Mouse (Mus musculus) liver, embryonic 14.5 days (tissue): ENCODE measurements around the gene Tas1r3. TPM values are rescaled to one million over a fixed set of nuclear protein-coding genes. Genes with fewer than 3 reads are reported as not detected.

Experiments used
- ATAC-seq: fragments of 200-750 bp; cut with Nextera tagmentation; 2 replicates; pipeline ENCODE4 v1.8.0; 2017; ENCODE audit warnings: moderate number of reproducible peaks, mild to moderate bottlenecking, moderate library complexity; ENCODE audit not compliant: insufficient read depth
- DNase-seq, 3 experiments: peaks; one replicate each; pipeline ENCODE4 v3.0.0-alpha.2; 2012 to 2013; ENCODE audit warnings: low read depth in 3 of 3, low spot score in 3 of 3
- H3K27ac ChIP-seq: fragments of 300-500 bp; sonication (generic); 2 replicates; pipeline ENCODE4 v1.5.1; 2014; ENCODE audit warnings: moderate library complexity, mild to moderate bottlenecking, control low read depth, inconsistent platforms
- H3K27me3 ChIP-seq: fragments of 300-500 bp; sonication (generic); 2 replicates; pipeline ENCODE4 v1.6.1; 2014; ENCODE audit warnings: mild to moderate bottlenecking, low read length, moderate library complexity; ENCODE audit not compliant: control insufficient read depth, insufficient read depth
- H3K36me3 ChIP-seq: fragments of 300-500 bp; sonication (generic); replicated peaks from 2 replicates; pipeline ENCODE4 v1.6.1; 2014; ENCODE audit warnings: low read depth; ENCODE audit not compliant: control insufficient read depth, insufficient read depth
- H3K4me1 ChIP-seq, 2 experiments: fragments of 200-500 bp in 1 of 2; fragments of 300-500 bp in 1 of 2; sonication (generic) in 1 of 2; replicated peaks; 2 replicates each; pipeline ENCODE4 v1.6.1; 2012 to 2014; ENCODE audit warnings: antibody characterized with exemption in 1 of 2, inconsistent platforms in 1 of 2, low read length in 1 of 2; ENCODE audit not compliant: control insufficient read depth in 2 of 2, insufficient read depth in 2 of 2
- H3K4me2 ChIP-seq: fragments of 300-500 bp; sonication (generic); 2 replicates; pipeline ENCODE4 v1.6.1; 2014; ENCODE audit warnings: low read depth, mild to moderate bottlenecking, control low read depth, moderate library complexity
- H3K4me3 ChIP-seq, 2 experiments: fragments of 200-500 bp in 1 of 2; fragments of 300-500 bp in 1 of 2; sonication (generic) in 1 of 2; 2 replicates each; pipeline ENCODE4 v1.5.1; 2012 to 2014; ENCODE audit warnings: low read depth in 2 of 2, low read length in 2 of 2, mild to moderate bottlenecking in 2 of 2, control low read depth in 1 of 2, inconsistent platforms in 1 of 2, moderate library complexity in 1 of 2; ENCODE audit not compliant: insufficient read depth in 1 of 2
- H3K9ac ChIP-seq: fragments of 300-500 bp; sonication (generic); replicated peaks from 2 replicates; pipeline ENCODE4 v1.6.1; 2014; ENCODE audit warnings: mild to moderate bottlenecking, control low read depth, moderate library complexity
- H3K9me3 ChIP-seq: fragments of 300-500 bp; sonication (generic); 2 replicates; pipeline ENCODE4 v1.6.1; 2016; ENCODE audit warnings: low read length, mixed read lengths; ENCODE audit not compliant: control insufficient read depth
- CTCF ChIP-seq: IDR thresholded peaks from 2 replicates; pipeline ENCODE4 v1.5.1; 2016; ENCODE audit warnings: antibody characterized with exemption, low read depth, control low read depth
- EP300 ChIP-seq: IDR thresholded peaks from 2 replicates; pipeline ENCODE4 v1.6.1; 2016; ENCODE audit warnings: antibody characterized with exemption, low read depth
- WGBS: fragments of 180-500 bp; shearing (Covaris S2); extraction: QIAGEN DNeasy Blood & Tissue Kit; methylation state at CpG from one replicate; pipeline ENCODE4 v1.1.7; 2014; ENCODE audit not compliant: insufficient replicate concordance; 5-methylcytosine and 5-hydroxymethylcytosine counted together
- polyA plus RNA-seq, 2 experiments: library from polyadenylated mRNA; depleted of rRNA in 1 of 2; stranded (reverse) in 1 of 2; unstranded in 1 of 2; fragments of >200 nt; fragmentation: Nextera tagmentation in 1 of 2; extraction: Ambion mirVana in 1 of 2; gene quantifications; 2 replicates each; pipeline versions ENCODE4 v1.2.1 to v1.2.3; 2012 to 2014

Tas1r3 gene
- polyA plus RNA-seq, 2 experiments = 0.04 to 0.08 TPM

- Histone ChIP-seq H3K27me3 (peaks cover 6% of the 10 kb centered on the region), H3K27ac (no peak within 1 kb of the TSS), H3K4me3 (peak within 1 kb of the TSS; percentile 67 to 94), H3K9ac (peak within 1 kb of the TSS; percentile 75), H3K4me1 (peaks cover 11 to 12% of the 10 kb centered on the region in 2 experiments; a peak in 3 of 4 replicates), H3K9me3 (no peaks in the 10 kb centered on the region), H3K36me3 (no peaks in the 10 kb centered on the region), H3K4me2 (peak within 1 kb of the TSS; percentile 99)
- ATAC-seq (peak; percentile 92), DNase-seq (peak; percentile 66 to 75 (median 72))
- TF ChIP-seq EP300 (no peak), CTCF (peak; percentile 45)
- 5% methylated on average over 60 of the region's 65 CpGs for WGBS
Measured at GRCm38 (mm10) chr4:155846871-155847578, 16.1 kb downstream of the Tas1r3 start, which contains the start of gene Dvl1. TSS of gene Dvl1 (plus strand) at chr4:155847402.

DNA sequence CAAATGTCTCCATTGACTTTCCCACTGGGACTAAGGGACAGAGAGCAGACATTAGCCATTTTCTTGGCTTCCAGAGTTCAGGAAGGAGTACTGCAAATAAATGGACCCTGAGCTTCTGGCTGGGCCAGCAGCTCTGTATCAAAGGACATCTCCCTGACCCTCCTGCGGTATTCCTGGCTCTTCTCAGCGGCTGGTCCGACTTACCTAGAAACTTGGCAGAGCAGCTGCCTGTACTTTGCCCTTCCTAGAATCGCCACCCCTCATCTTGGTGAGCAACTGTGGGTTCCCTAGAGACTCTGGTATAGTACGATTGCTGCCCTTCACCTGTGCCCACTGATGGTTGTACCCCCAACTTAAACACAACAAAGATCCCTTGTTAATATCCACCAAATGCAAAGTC lies 19.9 kb downstream of the Tas1r3 start:
- no peaks in the 10 kb centered on the region for H3K9me3 ChIP-seq
- ATAC-seq (no peak), DNase-seq (no peak)
- H3K4me2 ChIP-seq = no peak overlapping the region
- H3K27me3 ChIP-seq = peaks cover 6% of the 10 kb centered on the region
- peaks cover 6 to 11% of the 10 kb centered on the region in 2 experiments for H3K4me1 ChIP-seq
- no peak for TF ChIP-seq CTCF
- TF ChIP-seq EP300 = no peak
- no peak overlapping the region for H3K27ac ChIP-seq
- no peaks in the 10 kb centered on the region for H3K36me3 ChIP-seq
- WGBS = 75% methylated on average over 5 of the region's 5 CpGs
- H3K4me3 ChIP-seq = no peak overlapping the region
- H3K9ac ChIP-seq = no peak overlapping the region

DNA sequence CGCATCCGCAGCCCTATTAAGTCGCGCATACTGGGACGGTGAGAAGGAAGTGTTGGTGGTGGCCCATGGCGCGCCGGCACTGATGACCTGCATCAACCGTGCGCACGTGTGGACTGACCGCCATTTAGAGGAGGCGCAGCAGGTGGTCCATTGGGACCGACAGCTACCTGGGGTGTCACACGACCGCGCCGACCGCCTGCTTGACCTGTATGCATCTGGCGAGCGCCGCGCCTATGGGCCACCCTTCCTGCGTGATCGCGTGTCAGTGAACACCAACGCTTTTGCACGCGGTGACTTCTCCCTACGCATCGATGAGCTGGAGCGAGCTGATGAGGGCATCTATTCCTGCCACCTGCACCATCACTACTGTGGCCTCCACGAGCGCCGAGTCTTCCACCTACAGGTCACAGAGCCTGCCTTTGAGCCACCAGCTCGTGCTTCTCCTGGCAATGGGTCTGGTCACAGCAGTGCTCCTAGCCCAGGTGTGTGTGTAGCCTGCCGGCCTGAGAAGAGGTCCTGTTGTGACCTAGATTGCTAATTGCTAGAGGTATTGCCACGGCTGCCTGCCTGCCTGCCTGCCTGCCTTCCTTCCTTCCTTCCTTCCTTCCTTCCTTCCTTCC lies 21.4 kb downstream of the Tas1r3 start:
- DNase-seq (no peak), ATAC-seq (no peak)
- H3K27me3 ChIP-seq = peaks cover 6% of the 10 kb centered on the region

GRCm38 (mm10) chr4:155841003-155841454 lies 22.1 kb downstream of the Tas1r3 start:
- peak; percentile 60 for TF ChIP-seq CTCF
- TF ChIP-seq EP300 = no peak
- Histone ChIP-seq H3K4me3 (peak overlapping the region; percentile 57 to 60), H3K9ac (peak overlapping the region; percentile 54), H3K27ac (no peak overlapping the region), H3K27me3 (peaks cover 6% of the 10 kb centered on the region), H3K36me3 (no peaks in the 10 kb centered on the region), H3K9me3 (no peaks in the 10 kb centered on the region), H3K4me1 (peaks cover 3 to 10% of the 10 kb centered on the region in 2 experiments; a peak in 3 of 4 replicates), H3K4me2 (peak overlapping the region; percentile 84)
- under 1% methylated on average over 32 of the region's 32 CpGs for WGBS
- ATAC-seq (peak; percentile 84), DNase-seq (peak; percentile 49 to 58 (median 51))

More for the DNA sequence above, 21.4 kb downstream of the Tas1r3 start:
- Histone ChIP-seq H3K27ac (no peak overlapping the region), H3K36me3 (no peaks in the 10 kb centered on the region), H3K4me2 (peak overlapping the region; percentile 84), H3K9me3 (no peaks in the 10 kb centered on the region), H3K9ac (no peak overlapping the region), H3K4me3 (no peak overlapping the region), H3K4me1 (peaks cover 6 to 12% of the 10 kb centered on the region in 2 experiments; a peak in 3 of 4 replicates)
- WGBS = 46% methylated on average over 38 of the region's 38 CpGs
- no peak for TF ChIP-seq CTCF
- no peak for TF ChIP-seq EP300
